ENCODE assay signal across 10 mouse cellular contexts in the genomic region with DNA sequence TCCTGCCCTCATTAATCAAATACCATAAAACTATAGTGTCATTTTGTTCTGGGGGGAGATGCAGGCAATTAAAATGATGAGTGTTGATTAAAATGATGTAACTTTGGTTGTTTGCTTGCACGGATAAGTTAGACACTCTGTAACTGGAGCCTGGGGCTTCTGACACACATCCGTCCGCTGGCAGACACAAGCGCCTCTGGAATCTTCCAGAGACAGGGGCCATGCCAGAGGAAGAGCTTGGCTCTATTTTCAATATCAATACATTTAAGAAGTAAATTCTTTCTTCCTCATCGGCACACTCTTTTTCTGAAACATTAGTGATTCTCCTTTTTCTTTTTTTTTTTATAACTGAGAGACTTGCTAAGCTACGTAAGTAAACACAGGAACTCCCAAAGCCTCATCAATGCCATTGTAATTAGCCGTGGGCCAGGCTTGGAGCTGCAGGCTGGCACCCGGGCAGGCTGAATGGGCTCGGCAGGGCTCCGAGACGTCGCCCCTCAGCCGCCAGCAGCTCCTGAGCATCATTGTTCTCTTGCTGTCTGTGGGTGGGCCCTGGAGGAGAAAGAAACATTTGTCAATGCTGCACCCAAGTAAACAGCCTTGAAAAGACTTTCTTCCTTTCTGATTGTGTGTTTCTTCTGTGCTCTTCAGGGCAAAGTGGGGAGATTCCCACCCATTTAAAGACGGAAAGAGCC.
A peak's percentile ranks its signal among the peaks of the same experiment; 100 is the strongest.
DNase-seq lines count a peak whose midpoint lies in the region; ATAC-seq lines count a peak whose summit lies in the region.
"Had no signal": no experiment of that assay in that cellular context is flagged by ENCODE, and none has a peak within 500 bp of the region (broad histone marks: within the 10 kb centered on the region; RNA-seq: fewer than 3 reads in every experiment).

No protein-coding gene starts in this region.

- no peak overlapping the region for H3K4me3 ChIP-seq in forebrain, embryonic 11.5 days (ENCODE audit: low read depth, low read length)
- no peak overlapping the region for H3K4me3 ChIP-seq in limb, embryonic 15.5 days
- H3K4me3 ChIP-seq in neural tube, embryonic 13.5 days = no peak overlapping the region
- H3K4me3 ChIP-seq in heart, embryonic 10.5 days = no peak overlapping the region
- H3K4me3 ChIP-seq: erythroblast, embryonic 14.5 days had no signal

- DNase-seq in layer of hippocampus, postnatal 14 days (ENCODE audit: low spot score in 2 of 2) = peak; percentile 26 to 49
- no peak for DNase-seq in layer of hippocampus, postnatal 25 days (ENCODE audit: extremely low spot score in 1 of 2, low spot score in 1 of 2)
- DNase-seq in forebrain, embryonic 11.5 days (ENCODE audit: low spot score) = peak; percentile 76
- no peak for DNase-seq in heart, postnatal 25 days (ENCODE audit: low spot score)
- no peak for DNase-seq in heart, embryonic 10.5 days (ENCODE audit: low spot score)
- no peak for DNase-seq in spleen, postnatal 4 days (ENCODE audit: low spot score in 2 of 2)
- DNase-seq: lung, embryonic 14.5 days had no signal

- intact Hi-C loops in heart, postnatal 25 days (cut with DNase I) = no loop called here

- 0 out of 2 replicates have a peak, but pooled peaks cover 3% of the 10 kb centered on the region for H3K9me3 ChIP-seq in forebrain, embryonic 11.5 days (ENCODE audit: control insufficient read depth, low read length)
- H3K9me3 ChIP-seq in limb, embryonic 15.5 days = no peaks in the 10 kb centered on the region
- no peaks in the 10 kb centered on the region for H3K9me3 ChIP-seq in neural tube, embryonic 13.5 days
- no peaks in the 10 kb centered on the region for H3K9me3 ChIP-seq in heart, embryonic 10.5 days

- no peak overlapping the region; the same call in 1 of the 2 replicates for H3K9ac ChIP-seq in forebrain, embryonic 11.5 days (ENCODE audit: low read length)
- H3K9ac ChIP-seq in limb, embryonic 15.5 days = no peak overlapping the region
- H3K9ac ChIP-seq in neural tube, embryonic 13.5 days = no peak overlapping the region
- H3K9ac ChIP-seq: lung, embryonic 14.5 days had no signal

- WGBS in forebrain, embryonic 11.5 days = 11% methylated on average over 14 of the region's 14 CpGs
- WGBS in limb, embryonic 15.5 days = 16% methylated on average over 14 of the region's 14 CpGs
- WGBS in neural tube, embryonic 13.5 days = 10% methylated on average over 14 of the region's 14 CpGs
- WGBS in heart, embryonic 10.5 days = 52% methylated on average over 14 of the region's 14 CpGs

- H3K36me3 ChIP-seq in forebrain, embryonic 11.5 days (ENCODE audit: control insufficient read depth, insufficient read depth, low read length) = no peaks in the 10 kb centered on the region
- no peaks in the 10 kb centered on the region for H3K36me3 ChIP-seq in limb, embryonic 15.5 days
- no peaks in the 10 kb centered on the region for H3K36me3 ChIP-seq in neural tube, embryonic 13.5 days
- H3K36me3 ChIP-seq in heart, embryonic 10.5 days = no peaks in the 10 kb centered on the region

- peak; percentile 56 for ATAC-seq in forebrain, embryonic 11.5 days (replicated peaks; ENCODE audit: low FRiP score)
- no peak for ATAC-seq in limb, embryonic 15.5 days (ENCODE audit: insufficient number of reproducible peaks, low FRiP score, low TSS enrichment, low read depth)
- ATAC-seq in neural tube, embryonic 13.5 days (ENCODE audit: low read depth) = 0 out of 2 replicates have a peak, but pooled peaks have one; percentile 48

- peaks cover 19% of the 10 kb centered on the region for H3K4me1 ChIP-seq in forebrain, embryonic 11.5 days (replicated peaks; ENCODE audit: control insufficient read depth, insufficient read depth, low read length)
- peaks cover 17% of the 10 kb centered on the region for H3K4me1 ChIP-seq in limb, embryonic 15.5 days
- peaks cover 31% of the 10 kb centered on the region for H3K4me1 ChIP-seq in neural tube, embryonic 13.5 days (replicated peaks)
- H3K4me1 ChIP-seq in heart, embryonic 10.5 days = peaks cover 4% of the 10 kb centered on the region; the same call in 1 of the 2 replicates

- H3K27ac ChIP-seq in forebrain, embryonic 11.5 days (ENCODE audit: low read depth, low read length) = peak overlapping the region; percentile 81
- no peak overlapping the region for H3K27ac ChIP-seq in limb, embryonic 15.5 days
- H3K27ac ChIP-seq in neural tube, embryonic 13.5 days (replicated peaks) = no peak overlapping the region; the same call in none of the 2 replicates
- H3K27ac ChIP-seq in heart, embryonic 10.5 days = no peak overlapping the region

- peak overlapping the region; percentile 15; the same call in 1 of the 2 replicates for H3K4me2 ChIP-seq in forebrain, embryonic 11.5 days (ENCODE audit: low read depth, low read length, severe bottlenecking)
- 0 out of 2 replicates have a peak overlapping the region, but pooled peaks have one; percentile 3 for H3K4me2 ChIP-seq in limb, embryonic 15.5 days
- 0 out of 2 replicates have a peak overlapping the region, but pooled peaks have one; percentile 13 for H3K4me2 ChIP-seq in neural tube, embryonic 13.5 days
- H3K4me2 ChIP-seq: lung, embryonic 14.5 days had no signal

- peaks cover 12% of the 10 kb centered on the region for H3K27me3 ChIP-seq in forebrain, embryonic 11.5 days (ENCODE audit: control insufficient read depth, insufficient read depth, low read length)
- peaks cover 29% of the 10 kb centered on the region for H3K27me3 ChIP-seq in limb, embryonic 15.5 days
- peaks cover 53% of the 10 kb centered on the region for H3K27me3 ChIP-seq in neural tube, embryonic 13.5 days
- peaks cover 28% of the 10 kb centered on the region for H3K27me3 ChIP-seq in heart, embryonic 10.5 days (ENCODE audit: insufficient read depth, poor library complexity, severe bottlenecking)

Comparison
In these comparisons a context has a peak if more than half of its experiments do, and no peak if none do; other contexts are left out.
1. DNase-seq: peak in layer of hippocampus, postnatal 14 days (2 of 2) and forebrain, embryonic 11.5 days (single experiment); none in layer of hippocampus, postnatal 25 days (0 of 2), heart, postnatal 25 days (single experiment), heart, embryonic 10.5 days (single experiment) and spleen, postnatal 4 days (0 of 2).
2. Peak in every context shown above with its lines, with median percentiles within 50 percentile points of each other: H3K4me2 ChIP-seq.